Mouse (Mus musculus) G1E (cell line): ENCODE measurements around the gene Cd93. TPM values are rescaled to one million over a fixed set of nuclear protein-coding genes. Genes with fewer than 3 reads are reported as not detected.

Experiments used
- ATAC-seq: 2 replicates; pipeline ENCODE4 v1.8.0; 2016; ENCODE audit warnings: mild to moderate bottlenecking; ENCODE audit not compliant: insufficient number of reproducible peaks, poor library complexity, low FRiP score, severe bottlenecking; ENCODE audit errors: extremely low read depth
- DNase-seq: peaks from one replicate; pipeline ENCODE4 v3.0.0; 2012; ENCODE audit warnings: low spot score
- H3K27me3 ChIP-seq: 2 replicates; pipeline ENCODE4 v1.6.1; 2012; ENCODE audit warnings: mild to moderate bottlenecking, low read length, inconsistent platforms; ENCODE audit not compliant: insufficient read depth
- H3K36me3 ChIP-seq: replicated peaks from 2 replicates; pipeline ENCODE3; 2012; ENCODE audit warnings: mild to moderate bottlenecking, inconsistent platforms
- H3K4me1 ChIP-seq: 2 replicates; pipeline ENCODE4 v1.6.1; 2012; ENCODE audit warnings: low read depth, low read length, inconsistent platforms, mixed read lengths; ENCODE audit not compliant: insufficient read depth
- H3K4me3 ChIP-seq: 2 replicates; pipeline ENCODE4 v1.5.1; 2012; ENCODE audit warnings: low read depth, mild to moderate bottlenecking, inconsistent platforms, low read length, moderate library complexity, mixed read lengths
- H3K9me3 ChIP-seq: replicated peaks from 2 replicates; pipeline ENCODE4 v1.6.1; 2012; ENCODE audit warnings: inconsistent platforms
- CTCF ChIP-seq: IDR thresholded peaks from 2 replicates; pipeline ENCODE4 v1.5.1; 2012; ENCODE audit warnings: low read depth, low read length, inconsistent platforms, mixed read lengths
- GATA1 ChIP-seq: IDR thresholded peaks from 2 replicates; pipeline ENCODE4 v1.6.1; 2012; ENCODE audit warnings: borderline replicate concordance, low read length, inconsistent platforms, mixed read lengths
- GATA2 ChIP-seq: IDR thresholded peaks from 2 replicates; pipeline ENCODE4 v1.6.1; 2012; ENCODE audit warnings: low read depth, low read length, inconsistent platforms, borderline replicate concordance
- POLR2AphosphoS5 ChIP-seq: IDR thresholded peaks from 2 replicates; pipeline ENCODE4 v1.6.1; 2012; ENCODE audit warnings: low read depth, low read length, inconsistent platforms; ENCODE audit not compliant: insufficient replicate concordance
- TAL1 ChIP-seq: conservative IDR thresholded peaks from 2 replicates; pipeline ENCODE4 v1.6.1; 2012; ENCODE audit warnings: low read depth, low read length, inconsistent platforms, mixed read lengths
- polyA plus RNA-seq: library from polyadenylated mRNA; stranded (reverse); fragments of >175 nt; gene quantifications from 2 replicates; pipeline ENCODE4 v1.2.3, GENCODE M21; 2012
- total RNA-seq, 2 experiments: library from RNA; stranded (forward) in 1 of 2; stranded (reverse) in 1 of 2; fragments of 200-1000 nt in 1 of 2; fragments of >200 nt in 1 of 2; fragmentation: Nextera tagmentation in 1 of 2; gene quantifications; 2 replicates each; pipeline ENCODE4 v1.2.3; 2014 to 2017

Cd93 gene
- total and polyA plus RNA-seq, 3 experiments, result 0.01 to 0.11 TPM; not detected in 1

- Histone ChIP-seq H3K4me3 (no peak overlapping the region), H3K4me1 (no peaks in the 10 kb centered on the region), H3K36me3 (no peaks in the 10 kb centered on the region), H3K9me3 (peaks cover 18% of the 10 kb centered on the region), H3K27me3 (no peaks in the 10 kb centered on the region)
- TF ChIP-seq CTCF (no peak), TAL1 (no peak)
- ATAC-seq (no peak), DNase-seq (no peak)
Measured at GRCm38 (mm10) chr2:148432346-148432745, 11.0 kb downstream of the Cd93 start.

GRCm38 (mm10) chr2:148430941-148431340, 12.4 kb downstream of the Cd93 start:
- ATAC-seq (no peak), DNase-seq (no peak)
- no peaks in the 10 kb centered on the region for H3K36me3 ChIP-seq
- no peaks in the 10 kb centered on the region for H3K4me1 ChIP-seq
- H3K4me3 ChIP-seq, result no peak overlapping the region
- TF ChIP-seq GATA1, result no peak
- no peak for TF ChIP-seq GATA2
- TF ChIP-seq CTCF, result no peak
- TF ChIP-seq TAL1, result no peak
- H3K9me3 ChIP-seq, result peaks cover 14% of the 10 kb centered on the region
- H3K27me3 ChIP-seq, result no peaks in the 10 kb centered on the region

GRCm38 (mm10) chr2:148429001-148429505, 14.3 kb downstream of the Cd93 start:
- no peaks in the 10 kb centered on the region for H3K36me3 ChIP-seq
- H3K27me3 ChIP-seq, result no peaks in the 10 kb centered on the region
- ATAC-seq (no peak), DNase-seq (no peak)
- no peaks in the 10 kb centered on the region for H3K4me1 ChIP-seq
- no peak for TF ChIP-seq POLR2AphosphoS5
- no peak for TF ChIP-seq GATA1
- TF ChIP-seq TAL1, result no peak
- TF ChIP-seq CTCF, result no peak
- TF ChIP-seq GATA2, result no peak
- no peak overlapping the region for H3K4me3 ChIP-seq
- peaks cover 12% of the 10 kb centered on the region for H3K9me3 ChIP-seq

GRCm38 (mm10) chr2:148428523-148428922, 14.8 kb downstream of the Cd93 start:
- no peak for TF ChIP-seq POLR2AphosphoS5
- no peak for TF ChIP-seq CTCF
- no peak for TF ChIP-seq GATA2
- no peak for TF ChIP-seq GATA1
- DNase-seq, result no peak
- peaks cover 12% of the 10 kb centered on the region for H3K9me3 ChIP-seq
- H3K4me1 ChIP-seq, result no peaks in the 10 kb centered on the region
- H3K27me3 ChIP-seq, result no peaks in the 10 kb centered on the region
- ATAC-seq, result no peak
- no peak overlapping the region for H3K4me3 ChIP-seq
- no peaks in the 10 kb centered on the region for H3K36me3 ChIP-seq

GRCm38 (mm10) chr2:148427553-148427952, 15.8 kb downstream of the Cd93 start:
- no peak for TF ChIP-seq GATA1
- TF ChIP-seq POLR2AphosphoS5, result no peak
- no peak for TF ChIP-seq GATA2
- TF ChIP-seq TAL1, result no peak
- TF ChIP-seq CTCF, result no peak

GRCm38 (mm10) chr2:148425709-148426382, 17.5 kb downstream of the Cd93 start:
- DNase-seq (no peak), ATAC-seq (no peak)
- Histone ChIP-seq H3K4me3 (no peak overlapping the region), H3K36me3 (no peaks in the 10 kb centered on the region), H3K9me3 (peaks cover 7% of the 10 kb centered on the region), H3K27me3 (no peaks in the 10 kb centered on the region), H3K4me1 (no peaks in the 10 kb centered on the region)
- no peak for TF ChIP-seq GATA2
- TF ChIP-seq CTCF, result no peak
- no peak for TF ChIP-seq TAL1
- TF ChIP-seq GATA1, result no peak
- no peak for TF ChIP-seq POLR2AphosphoS5

More at GRCm38 (mm10) chr2:148427553-148427952, 15.8 kb downstream of the Cd93 start:
- no peaks in the 10 kb centered on the region for H3K36me3 ChIP-seq
- no peaks in the 10 kb centered on the region for H3K27me3 ChIP-seq
- H3K4me1 ChIP-seq, result no peaks in the 10 kb centered on the region
- ATAC-seq, result no peak
- no peak for DNase-seq
- H3K9me3 ChIP-seq, result peaks cover 7% of the 10 kb centered on the region
- H3K4me3 ChIP-seq, result no peak overlapping the region

- H3K4me1 ChIP-seq, result no peaks in the 10 kb centered on the region
- ATAC-seq, result no peak
- H3K27me3 ChIP-seq, result no peaks in the 10 kb centered on the region
- H3K4me3 ChIP-seq, result no peak overlapping the region
- H3K9me3 ChIP-seq, result peaks cover 8% of the 10 kb centered on the region
- no peak for TF ChIP-seq GATA1
- no peak for TF ChIP-seq POLR2AphosphoS5
- TF ChIP-seq CTCF, result no peak
- TF ChIP-seq TAL1, result no peak
- no peak for TF ChIP-seq GATA2
- no peaks in the 10 kb centered on the region for H3K36me3 ChIP-seq
- DNase-seq, result no peak
Measured at GRCm38 (mm10) chr2:148421706-148422105, 21.7 kb downstream of the Cd93 start.
